Mouse (Mus musculus) left cerebral cortex, postnatal 4 days (tissue): ENCODE measurements around the gene Gpd1l. TPM values are rescaled to one million over a fixed set of nuclear protein-coding genes. Genes with fewer than 3 reads are reported as not detected.
"Not testable (repeated sequence)": the region's sequence is repeated elsewhere in the genome, so short reads cannot be mapped to it uniquely, and the experiment has no call there.

Source experiments
- DNase-seq: peaks from one replicate; pipeline ENCODE4 v3.0.0-alpha.2; 2022
- intact Hi-C: fragments of 180-260 bp; cut with DNase I; formaldehyde crosslinking; loops from one replicate; pipeline ENCODE4 v1.15.1; 2025
- total RNA-seq, 2 experiments: library from RNA; stranded (reverse); gene quantifications; 2 replicates each; pipeline ENCODE4 v1.2.3; 2021

The Gpd1l gene
- 100 to 1,000 TPM in 1 of 2 experiments, 10 to 100 TPM in 1; 90.9 to 101 TPM for total RNA-seq

GRCm38 (mm10) chr9:114933723-114934171, at the start of gene Gpd1l:
TSS of gene Gpd1l (minus strand) at chr9:114933987.
- intact Hi-C loops, result loop anchor here (5.0 kb wide), 1 partner anchor 44 kb away; the partner anchor contains the start of gene Osbpl10
- DNase-seq, result peak; percentile 96

- intact Hi-C loops, result no loop called here
- no peak for DNase-seq
Measured at GRCm38 (mm10) chr9:114982689-114983360, 49.0 kb upstream of the Gpd1l start, which contains the start of gene Rps27rt. TSS of gene Rps27rt (minus strand) at chr9:114982739.

GRCm38 (mm10) chr9:114979969-114980368, 46.2 kb upstream of the Gpd1l start:
- no peak for DNase-seq
- intact Hi-C loops, result loop anchor here (5.0 kb wide), 1 partner anchor 48 kb away; the partner anchor contains the start of gene Gpd1l

GRCm38 (mm10) chr9:114978281-114979111, 44.7 kb upstream of the Gpd1l start, which contains the start of gene Osbpl10:
TSS of gene Osbpl10 (plus strand) at chr9:114978569.
- peak; percentile 88 for DNase-seq
- intact Hi-C loops, result loop anchor here (5.0 kb wide), 1 partner anchor 46 kb away; the partner anchor contains the start of gene Gpd1l

- intact Hi-C loops, result loop anchor here (5.0 kb wide), 1 partner anchor 45 kb away; the partner anchor contains the start of gene Gpd1l
Measured at GRCm38 (mm10) chr9:114977461-114978280, 43.9 kb upstream of the Gpd1l start.

GRCm38 (mm10) chr9:114966286-114966685, 32.5 kb upstream of the Gpd1l start:
- intact Hi-C loops, DNase-seq: not testable (repeated sequence)

More at GRCm38 (mm10) chr9:114977461-114978280, 43.9 kb upstream of the Gpd1l start:
- no peak for DNase-seq

- intact Hi-C loops, result no loop called here
- DNase-seq, result no peak
Measured at GRCm38 (mm10) chr9:114964093-114964492, 30.3 kb upstream of the Gpd1l start.

- intact Hi-C loops, result no loop called here
- DNase-seq, result no peak
Measured at GRCm38 (mm10) chr9:114960844-114961243, 27.1 kb upstream of the Gpd1l start.

- intact Hi-C loops, result no loop called here
- no peak for DNase-seq
Measured at GRCm38 (mm10) chr9:114960043-114960789, 26.4 kb upstream of the Gpd1l start.

- intact Hi-C loops, result no loop called here
- DNase-seq, result peak; percentile 8
Measured at GRCm38 (mm10) chr9:114956945-114957344, 23.2 kb upstream of the Gpd1l start.

- no peak for DNase-seq
- intact Hi-C loops, result no loop called here
Measured at GRCm38 (mm10) chr9:114955340-114955739, 21.6 kb upstream of the Gpd1l start.

- intact Hi-C loops, result no loop called here
- DNase-seq, result no peak
Measured at GRCm38 (mm10) chr9:114952866-114953265, 19.1 kb upstream of the Gpd1l start.

GRCm38 (mm10) chr9:114948395-114948794, 14.6 kb upstream of the Gpd1l start:
- intact Hi-C loops, result no loop called here
- DNase-seq, result no peak

- no peak for DNase-seq
- intact Hi-C loops, result no loop called here
Measured at GRCm38 (mm10) chr9:114945576-114945975, 11.8 kb upstream of the Gpd1l start.

- no peak for DNase-seq
Measured at GRCm38 (mm10) chr9:114944642-114945041, 10.9 kb upstream of the Gpd1l start.

GRCm38 (mm10) chr9:114936687-114937086, 2.9 kb upstream of the Gpd1l start:
- intact Hi-C loops, result no loop called here
- DNase-seq, result no peak

More at GRCm38 (mm10) chr9:114944642-114945041, 10.9 kb upstream of the Gpd1l start:
- intact Hi-C loops, result no loop called here

GRCm38 (mm10) chr9:114935321-114935720, 1.5 kb upstream of the Gpd1l start:
- no peak for DNase-seq
- intact Hi-C loops, result no loop called here

- intact Hi-C loops, result loop anchor here (5.0 kb wide), 1 partner anchor 43 kb away; the partner anchor contains the start of gene Osbpl10
- no peak for DNase-seq
Measured at GRCm38 (mm10) chr9:114934231-114934630, 444 bp upstream of the Gpd1l start.

- no peak for DNase-seq
- intact Hi-C loops, result loop anchor here (5.0 kb wide), 1 partner anchor 44 kb away; the partner anchor contains the start of gene Osbpl10
Measured at GRCm38 (mm10) chr9:114933037-114933722, 607 bp downstream of the Gpd1l start.
